15 mouse cellular contexts compared by ENCODE assay signal in the genomic region with DNA sequence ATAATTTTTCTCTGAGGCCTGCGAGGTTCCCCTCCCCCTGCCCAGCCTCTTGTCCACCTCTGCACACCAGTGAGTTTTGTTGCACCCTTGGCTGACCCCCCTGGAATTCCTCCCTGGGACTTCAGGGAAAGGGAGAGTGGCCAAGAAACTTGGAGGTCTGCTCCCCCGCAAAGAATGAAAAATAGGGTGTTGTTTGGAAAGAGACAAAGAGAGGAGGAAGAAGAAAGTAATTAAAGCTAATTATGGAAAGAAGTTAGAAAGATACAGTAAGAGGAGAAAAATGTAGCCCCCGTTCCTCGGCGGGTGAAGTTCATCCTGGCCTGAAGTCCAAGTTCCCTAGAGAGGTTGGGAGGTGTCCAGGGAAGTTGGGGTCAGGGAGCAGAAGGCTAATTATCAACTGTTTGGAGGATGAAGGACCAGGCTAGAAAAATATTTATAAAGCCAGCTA.
DNase-seq lines count a peak whose midpoint lies in the region; ATAC-seq and TF ChIP-seq lines count a peak whose summit lies in the region.
"Had no signal": no experiment of that assay in that cellular context is flagged by ENCODE, and none has a peak within 500 bp of the region (broad histone marks: within the 10 kb centered on the region; RNA-seq: fewer than 3 reads in every experiment).

No protein-coding gene starts in this region.

- peaks cover 11% of the 10 kb centered on the region; the same call in 1 of the 2 replicates for H3K4me1 ChIP-seq in heart, postnatal 0 days (ENCODE audit: control insufficient read depth, insufficient read depth)
- H3K4me1 ChIP-seq in kidney, embryonic 15.5 days, result peaks cover 20% of the 10 kb centered on the region

- no peaks in the 10 kb centered on the region for H3K27me3 ChIP-seq in heart, postnatal 0 days (ENCODE audit: control insufficient read depth, insufficient read depth, low read length)
- H3K27me3 ChIP-seq in Patski, result no peaks in the 10 kb centered on the region
- no peaks in the 10 kb centered on the region for H3K27me3 ChIP-seq in kidney, embryonic 15.5 days
- H3K27me3 ChIP-seq: embryonic facial prominence, embryonic 13.5 days had no signal

- CTCF ChIA-PET in Patski (lab: Charles Lee), result interaction anchor here (0.9 to 3.0 kb wide), 8 partner anchors 9 to 28 kb away, joined by 3 to 17 read pairs (median 4); no protein-coding TSS in a partner anchor

- H3K4me2 ChIP-seq in heart, postnatal 0 days (ENCODE audit: low read depth, low read length), result no peak overlapping the region
- 0 out of 2 replicates have a peak overlapping the region, but pooled peaks have one; percentile 26 for H3K4me2 ChIP-seq in kidney, embryonic 15.5 days
- H3K4me2 ChIP-seq: embryonic facial prominence, embryonic 13.5 days had no signal

- 0 out of 2 replicates have a peak, but pooled peaks have one; percentile 47 for ATAC-seq in heart, postnatal 0 days (ENCODE audit: insufficient read depth, low read depth)
- ATAC-seq in Patski, result peak; percentile 80
- ATAC-seq in kidney, embryonic 15.5 days (replicated peaks; ENCODE audit: low FRiP score), result peak; percentile 91
- no peak for ATAC-seq in cerebellum, adult (ENCODE audit: insufficient number of reproducible peaks, low FRiP score, low TSS enrichment)
- ATAC-seq: CD4-positive, CD25-positive, alpha-beta regulatory T cell, adult 4 months; forebrain, embryonic 14.5 days; inflammation-experienced regulatory T-cells, adult 6 months had no signal

- 56% methylated on average over 5 of the region's 5 CpGs for WGBS in heart, postnatal 0 days
- 16% methylated on average over 5 of the region's 5 CpGs for WGBS in kidney, embryonic 15.5 days

- no peaks in the 10 kb centered on the region for H3K9me3 ChIP-seq in heart, postnatal 0 days (replicated peaks; ENCODE audit: control insufficient read depth, low read length)
- no peaks in the 10 kb centered on the region for H3K9me3 ChIP-seq in kidney, embryonic 15.5 days (replicated peaks)

- H3K36me3 ChIP-seq in heart, postnatal 0 days (replicated peaks; ENCODE audit: control insufficient read depth, insufficient read depth, low read length), result no peaks in the 10 kb centered on the region
- H3K36me3 ChIP-seq in kidney, embryonic 15.5 days, result no peaks in the 10 kb centered on the region
- H3K36me3 ChIP-seq: embryonic facial prominence, embryonic 13.5 days had no signal

- TF ChIP-seq CTCF in heart, postnatal 0 days (IDR thresholded peaks at IDR 0.05; ENCODE audit: low read depth), result no peak
- TF ChIP-seq CTCF in Patski (IDR thresholded peaks at IDR 0.05), result no peak

- H3K27ac ChIP-seq in heart, postnatal 0 days (ENCODE audit: low read depth), result no peak overlapping the region
- peak overlapping the region; percentile 95 for H3K27ac ChIP-seq in kidney, embryonic 15.5 days
- H3K27ac ChIP-seq: embryonic facial prominence, embryonic 13.5 days had no signal

- in situ Hi-C loops in Patski (cut with MboI; ENCODE audit: low pct_unique_long_range_greater_than_20kb), result no loop called here

- no peak for DNase-seq in heart, postnatal 0 days (ENCODE audit: low spot score)
- DNase-seq in heart, adult 18-20 months, result no peak
- peak; percentile 98 for DNase-seq in Patski (ENCODE audit: low read depth, low spot score)
- DNase-seq in lung, postnatal 4 days, result peak; percentile 66 to 82
- no peak for DNase-seq in thymus, postnatal 14 days
- DNase-seq in spleen, postnatal 4 days (ENCODE audit: low spot score in 2 of 2), result no peak
- DNase-seq: cerebellum, postnatal 10 days; gastrocnemius, postnatal 36 days; thymus, postnatal 25 days had no signal

- no peak overlapping the region for H3K9ac ChIP-seq in heart, postnatal 0 days (replicated peaks; ENCODE audit: low read depth, low read length)
- H3K9ac ChIP-seq in kidney, embryonic 15.5 days, result no peak overlapping the region
- H3K9ac ChIP-seq: embryonic facial prominence, embryonic 13.5 days had no signal

- H3K4me3 ChIP-seq in heart, postnatal 0 days (ENCODE audit: low read depth, low read length), result no peak overlapping the region
- H3K4me3 ChIP-seq in kidney, embryonic 15.5 days (replicated peaks), result no peak overlapping the region
- H3K4me3 ChIP-seq: embryonic facial prominence, embryonic 13.5 days had no signal

- POLR2A ChIA-PET in Patski (lab: Charles Lee), result interaction anchor here (0.7 to 2.5 kb wide), 15 partner anchors 9 to 615 kb away, joined by 3 to 14 read pairs (median 5); partner anchors contain the start of gene Edn1

- no peak for TF ChIP-seq EP300 in heart, postnatal 0 days (IDR thresholded peaks at IDR 0.05; ENCODE audit: low read depth)

Comparison
In these comparisons a context has a peak if more than half of its experiments do, and no peak if none do; other contexts are left out.
1. DNase-seq: peak in Patski (single experiment) and lung, postnatal 4 days (2 of 2); none in heart, postnatal 0 days (single experiment), heart, adult 18-20 months (0 of 2), thymus, postnatal 14 days (single experiment) and spleen, postnatal 4 days (0 of 2).